Mouse (Mus musculus): ENCODE results near the gene Gm10719.
"Not testable (repeated sequence)": the region's sequence is repeated elsewhere in the genome, so short reads cannot be mapped to it uniquely, and the experiment has no call there.

GRCm38 (mm10) chr9:3026741-3027140 lies 9.5 kb downstream of the Gm10719 start:
- TF ChIP-seq EP300, CTCF (IDR thresholded peaks at IDR 0.05; ENCODE audit: low read depth): not testable (repeated sequence)

All from liver, embryonic 14.5 days (tissue).